Comparison of ENCODE assay signal across 25 mouse cellular contexts in genomic region chr1:95753517-95753916, GRCm38 (mm10).
"Had no signal": no experiment of that assay in that cellular context is flagged by ENCODE, and none has a peak within 500 bp of the region (broad histone marks: within the 10 kb centered on the region; RNA-seq: fewer than 3 reads in every experiment).

No protein-coding gene starts in this region.

- H3K4me1 ChIP-seq: heart, embryonic 10.5 days; heart, embryonic 12.5 days; hindbrain, embryonic 13.5 days; hindbrain, embryonic 15.5 days; kidney, embryonic 15.5 days; limb, embryonic 10.5 days; limb, embryonic 12.5 days; liver, embryonic 13.5 days had no signal

- H3K9ac ChIP-seq: heart, embryonic 12.5 days; hindbrain, embryonic 13.5 days; hindbrain, embryonic 15.5 days; kidney, embryonic 15.5 days; limb, embryonic 12.5 days; liver, embryonic 13.5 days had no signal

- ATAC-seq: hindbrain, postnatal 0 days; intestine, embryonic 16.5 days had no signal

- H3K9me3 ChIP-seq: heart, embryonic 10.5 days; heart, embryonic 12.5 days; hindbrain, embryonic 13.5 days; hindbrain, embryonic 15.5 days; kidney, embryonic 15.5 days; limb, embryonic 10.5 days; limb, embryonic 12.5 days; liver, embryonic 13.5 days had no signal

- H3K27me3 ChIP-seq: heart, embryonic 12.5 days; hindbrain, embryonic 13.5 days; hindbrain, embryonic 15.5 days; kidney, embryonic 15.5 days; limb, embryonic 12.5 days; liver, embryonic 13.5 days had no signal

- H3K36me3 ChIP-seq: heart, embryonic 10.5 days; heart, embryonic 12.5 days; hindbrain, embryonic 13.5 days; hindbrain, embryonic 15.5 days; kidney, embryonic 15.5 days; limb, embryonic 10.5 days; limb, embryonic 12.5 days; liver, embryonic 13.5 days had no signal

- H3K27ac ChIP-seq: gastrocnemius, adult 2 months; heart, embryonic 10.5 days; hindbrain, embryonic 13.5 days; hindbrain, embryonic 15.5 days; hindbrain, postnatal 0 days; kidney, embryonic 15.5 days; kidney, postnatal 0 days; limb, embryonic 10.5 days; limb, embryonic 12.5 days; liver, embryonic 13.5 days had no signal

- H3K4me3 ChIP-seq: gastrocnemius, adult 2 months; heart, embryonic 10.5 days; heart, embryonic 12.5 days; hindbrain, embryonic 13.5 days; hindbrain, embryonic 15.5 days; kidney, embryonic 15.5 days; limb, embryonic 10.5 days; limb, embryonic 12.5 days; liver, embryonic 13.5 days had no signal

- DNase-seq: gastrocnemius, adult 2 months; gastrocnemius, postnatal 10 days; gastrocnemius, postnatal 25 days; heart, adult 18-20 months; heart, postnatal 10 days; heart, postnatal 36 days; kidney, adult 11 months; kidney, adult 2 months; kidney, adult 9 months; kidney, postnatal 14 days; kidney, postnatal 36 days; layer of hippocampus, adult 9-11 months; layer of hippocampus, postnatal 36 days; liver; liver, embryonic 13.5 days had no signal
